Mouse (Mus musculus) gastrocnemius, postnatal 25 days (tissue): Measurements from ENCODE around the gene Mapkapk2. TPM values are rescaled to one million over a fixed set of nuclear protein-coding genes. Genes with fewer than 3 reads are reported as not detected.

Experiments used
- DNase-seq: peaks from one replicate; pipeline ENCODE4 v3.0.0; 2022
- total RNA-seq, 2 experiments: library from RNA; stranded (reverse); gene quantifications; 1 replicate in 1 of 2; 2 replicates in 1 of 2; pipeline ENCODE4 v1.2.3; 2021

The Mapkapk2 gene
- total RNA-seq, 2 experiments from 2014 or later = 193 to 219 TPM

GRCm38 (mm10) chr1:131083122-131083521 lies 14.5 kb downstream of the Mapkapk2 start:
- DNase-seq = no peak

- no peak for DNase-seq
Observed at GRCm38 (mm10) chr1:131080686-131081085, 16.9 kb downstream of the Mapkapk2 start.

GRCm38 (mm10) chr1:131079762-131080161 lies 17.9 kb downstream of the Mapkapk2 start:
- no peak for DNase-seq

- no peak for DNase-seq
Observed at GRCm38 (mm10) chr1:131078761-131079330, 18.8 kb downstream of the Mapkapk2 start.

GRCm38 (mm10) chr1:131075098-131075791 lies 22.4 kb downstream of the Mapkapk2 start:
- DNase-seq = no peak

- DNase-seq = no peak
Observed at GRCm38 (mm10) chr1:131074524-131074938, 23.1 kb downstream of the Mapkapk2 start.

GRCm38 (mm10) chr1:131072376-131072990 lies 25.1 kb downstream of the Mapkapk2 start:
- DNase-seq = no peak

GRCm38 (mm10) chr1:131069010-131069409 lies 28.6 kb downstream of the Mapkapk2 start:
- no peak for DNase-seq

- no peak for DNase-seq
Observed at GRCm38 (mm10) chr1:131068011-131068727, 29.5 kb downstream of the Mapkapk2 start.

GRCm38 (mm10) chr1:131064202-131064601 lies 33.4 kb downstream of the Mapkapk2 start:
- no peak for DNase-seq

GRCm38 (mm10) chr1:131062821-131063220 lies 34.8 kb downstream of the Mapkapk2 start:
- peak; percentile 57 for DNase-seq

GRCm38 (mm10) chr1:131061740-131062254 lies 35.8 kb downstream of the Mapkapk2 start:
- no peak for DNase-seq

GRCm38 (mm10) chr1:131060290-131061253 lies 37.1 kb downstream of the Mapkapk2 start:
- peak; percentile 55 for DNase-seq

- no peak for DNase-seq
Observed at GRCm38 (mm10) chr1:131059841-131060240, 37.8 kb downstream of the Mapkapk2 start.

GRCm38 (mm10) chr1:131059411-131059810 lies 38.2 kb downstream of the Mapkapk2 start:
- DNase-seq = no peak

- no peak for DNase-seq
Observed at GRCm38 (mm10) chr1:131058431-131058830, 39.2 kb downstream of the Mapkapk2 start.

- DNase-seq = no peak
Observed at GRCm38 (mm10) chr1:131054251-131054650, 43.4 kb downstream of the Mapkapk2 start.

- no peak for DNase-seq
Observed at GRCm38 (mm10) chr1:131053656-131054055, 44.0 kb downstream of the Mapkapk2 start.

- DNase-seq = peak; percentile 54
Observed at GRCm38 (mm10) chr1:131053239-131053638, 44.4 kb downstream of the Mapkapk2 start.

- no peak for DNase-seq
Observed at GRCm38 (mm10) chr1:131051073-131051472, 46.6 kb downstream of the Mapkapk2 start.

- DNase-seq = no peak
Observed at GRCm38 (mm10) chr1:131050617-131051016, 47.0 kb downstream of the Mapkapk2 start.
